Mouse (Mus musculus) adrenal gland, adult (tissue): ENCODE results near the gene Drd1.
A peak's percentile ranks its signal among the peaks of the same experiment; 100 is the strongest.

Source experiments
- DNase-seq, 2 experiments: peaks; one replicate each; pipeline ENCODE4 v3.0.0; 2022 to 2023; ENCODE audit warnings: low spot score in 1 of 2; ENCODE audit not compliant: inconsistent age in 2 of 2

The Drd1 gene

DNA sequence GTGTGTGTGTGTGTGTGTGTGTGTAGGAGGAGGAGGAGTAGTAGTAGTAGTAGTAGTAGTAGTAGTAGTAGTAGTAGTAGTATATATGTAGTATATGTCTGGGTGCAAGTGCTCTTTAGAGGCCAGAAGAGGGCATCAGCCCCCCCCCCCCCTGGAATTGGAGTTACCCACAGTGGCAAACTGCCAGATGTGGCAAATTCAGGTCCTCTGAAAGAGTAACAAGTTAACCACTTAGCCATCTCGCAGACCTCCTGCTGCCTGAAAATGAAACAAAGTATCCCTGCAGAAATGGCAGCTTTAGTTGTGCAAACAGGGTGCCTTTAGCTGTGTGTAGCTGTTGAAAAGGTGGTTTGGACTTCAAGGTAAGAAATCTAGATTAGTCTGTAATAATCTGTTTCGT lies 18.0 kb upstream of the Drd1 start:
- peak in 1 of 2 experiments; percentile 33 for DNase-seq

DNA sequence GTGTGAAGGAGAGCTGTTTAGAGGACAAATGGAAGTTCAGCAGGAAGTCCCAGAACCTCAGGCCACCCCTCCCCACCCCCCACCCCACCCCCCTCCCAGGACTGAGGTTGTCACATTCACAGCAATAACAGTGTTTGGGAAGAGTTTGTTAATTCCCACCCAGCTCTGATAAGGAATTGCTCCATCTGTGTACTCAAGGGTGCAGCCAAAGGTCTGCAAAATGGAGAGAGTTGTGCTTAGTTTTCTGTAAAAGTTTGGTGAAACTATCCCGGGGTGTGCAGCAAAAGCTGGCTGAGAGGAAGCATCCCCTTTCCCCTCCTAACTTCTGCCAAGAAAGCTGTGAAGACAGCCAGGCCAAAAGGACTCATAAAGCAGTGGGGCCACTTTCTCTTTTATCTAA lies 17.6 kb upstream of the Drd1 start:
- DNase-seq = peak in 1 of 2 experiments; percentile 59

DNA sequence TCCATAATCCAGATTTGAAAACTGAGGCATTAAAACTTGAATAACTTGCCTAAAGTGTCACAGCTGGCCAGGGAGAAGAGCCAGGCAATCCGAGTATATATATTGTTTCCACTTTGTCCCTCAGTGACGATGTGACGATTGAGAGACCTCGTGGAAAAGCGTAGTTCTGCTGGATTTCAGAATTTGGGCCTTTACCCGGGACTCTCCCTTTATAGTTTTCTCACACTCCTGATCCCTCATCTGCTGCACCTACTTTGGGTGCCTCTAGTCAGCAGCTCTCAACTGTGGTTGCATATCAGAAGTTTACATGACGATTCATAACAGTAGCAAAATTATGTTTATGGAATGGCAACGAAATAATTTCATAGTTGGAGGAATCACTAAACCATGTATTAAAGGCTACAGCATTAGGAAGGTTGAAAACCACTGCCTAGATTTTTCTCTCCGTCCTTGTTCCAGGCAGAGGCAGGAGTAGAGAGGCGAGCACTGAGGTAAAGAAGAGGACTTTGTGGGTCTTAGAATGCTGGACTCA lies 17.1 kb upstream of the Drd1 start:
- DNase-seq = no peak

GRCm38 (mm10) chr13:54071606-54072331 lies 16.3 kb upstream of the Drd1 start, which contains the start of gene Sfxn1:
Gene Sfxn1, plus strand, starts transcription at chr13:54071869.
- peak; percentile 80 to 90 for DNase-seq

DNA sequence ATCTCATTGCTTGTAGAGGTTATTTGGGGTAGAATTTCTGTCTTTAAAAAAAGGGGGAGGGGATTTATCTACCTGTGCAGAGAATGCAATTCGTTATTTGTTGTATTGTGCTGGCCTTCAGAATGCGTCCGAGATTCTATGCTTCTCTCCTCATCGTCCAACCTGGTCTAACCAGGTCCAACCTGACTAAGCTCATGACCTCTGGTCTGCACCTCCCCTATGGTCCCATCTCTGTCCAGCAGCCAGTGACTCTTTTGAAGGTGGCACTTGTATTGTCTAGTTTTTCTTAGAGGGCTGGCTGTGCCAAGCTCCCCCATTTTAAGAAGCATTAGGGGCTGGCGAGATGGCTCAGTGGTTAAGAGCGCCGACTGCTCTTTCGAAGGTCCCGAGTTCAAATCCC lies 15.5 kb upstream of the Drd1 start:
- DNase-seq = peak in 1 of 2 experiments; percentile 25

DNA sequence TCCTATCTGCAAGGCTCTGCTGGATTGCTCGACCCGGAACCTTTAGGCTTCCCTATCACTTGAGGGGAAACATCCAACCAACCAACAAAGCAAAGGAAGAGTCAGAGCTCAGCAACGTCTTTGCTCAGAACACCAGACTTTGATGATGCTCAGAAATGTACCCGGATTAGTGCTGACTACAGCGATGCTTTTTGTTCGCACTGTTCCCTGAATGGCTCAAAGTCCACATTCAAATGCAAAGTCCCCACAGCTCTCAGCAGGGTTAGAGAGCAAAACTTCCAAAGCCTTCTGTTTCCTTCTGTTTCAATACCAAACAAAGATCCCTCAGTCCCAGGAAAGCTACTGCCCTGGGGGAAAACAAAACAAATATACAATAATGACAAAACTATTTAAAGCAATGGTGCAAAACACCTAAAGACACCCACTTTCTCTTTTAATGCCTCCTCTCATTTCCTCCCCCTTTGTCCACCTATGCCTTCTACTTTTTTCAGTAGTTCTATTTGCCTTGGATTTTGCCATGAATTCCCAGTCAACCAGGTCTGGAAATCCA lies 12.2 kb upstream of the Drd1 start:
- DNase-seq = no peak

DNA sequence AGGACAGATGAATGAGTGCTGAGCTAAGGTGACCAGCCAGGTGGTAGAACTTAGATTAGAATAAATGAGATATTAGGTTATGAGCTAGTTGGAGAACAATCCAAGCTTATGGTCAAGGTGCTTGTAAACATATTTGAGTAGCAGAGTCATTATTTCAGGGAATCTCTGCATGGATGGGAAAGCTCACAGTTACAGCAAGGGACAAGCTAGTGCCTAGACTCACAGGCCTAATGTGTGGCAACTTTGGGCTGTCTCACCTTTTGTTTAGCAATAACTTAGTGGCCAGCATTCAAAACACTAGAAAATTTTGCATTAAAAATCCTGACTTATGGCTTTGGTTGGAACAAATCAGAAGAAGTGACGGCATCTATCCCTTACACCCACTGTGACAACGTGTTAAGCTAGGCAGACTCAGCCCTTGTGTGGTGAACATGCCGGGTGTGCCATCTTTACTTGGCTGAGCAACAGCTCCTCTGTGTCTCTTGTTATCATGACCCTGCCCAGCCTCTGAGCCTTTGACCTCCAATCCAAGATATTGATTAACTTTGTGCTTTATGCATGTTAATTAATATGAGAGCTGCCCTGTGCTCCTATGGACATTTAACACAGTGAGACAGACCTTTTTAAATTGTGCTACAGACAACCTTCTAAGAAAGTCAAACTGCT lies 10.7 kb upstream of the Drd1 start:
- DNase-seq = no peak

DNA sequence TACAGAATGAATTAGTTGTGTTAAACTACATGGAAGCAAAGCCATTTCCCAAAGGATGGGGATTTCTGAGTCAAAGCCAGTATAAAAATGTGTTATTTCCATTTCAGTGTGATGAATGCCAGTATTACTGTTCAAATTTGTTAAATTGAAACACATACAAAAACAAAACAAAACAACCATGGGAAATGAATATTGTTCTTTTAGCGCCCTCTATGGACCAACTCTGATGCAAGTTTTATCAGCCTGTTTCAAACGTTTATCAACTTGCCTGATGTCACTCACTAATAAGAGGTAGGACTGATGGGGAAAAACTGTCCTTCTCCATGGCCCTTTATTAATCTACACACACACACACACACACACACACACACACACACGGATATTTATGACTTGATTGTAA lies 7.8 kb upstream of the Drd1 start:
- peak in 1 of 2 experiments; percentile 65 for DNase-seq

DNA sequence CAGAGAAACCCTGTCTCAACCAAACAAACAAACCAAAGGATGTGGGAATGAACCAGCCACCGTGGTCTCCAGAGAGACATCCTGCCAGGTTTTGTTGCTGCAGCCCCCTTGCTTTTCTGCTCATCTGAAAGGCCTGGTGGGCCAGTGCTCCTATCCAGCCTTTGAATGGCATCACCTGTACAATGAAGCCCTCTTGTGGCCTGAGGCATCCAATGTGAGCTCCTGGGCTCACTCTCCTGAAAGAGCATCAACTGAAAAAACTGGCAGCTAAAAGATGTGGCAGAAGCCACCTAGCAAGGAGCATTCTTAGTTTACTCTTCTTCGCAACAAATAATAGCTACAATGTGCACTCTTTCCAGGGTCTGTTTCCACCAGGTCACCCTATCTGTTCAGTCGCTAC lies 6.6 kb upstream of the Drd1 start:
- DNase-seq = no peak

- peak in 1 of 2 experiments; percentile 20 for DNase-seq
Measured at GRCm38 (mm10) chr13:54054962-54055361, 543 bp downstream of the Drd1 start.

DNA sequence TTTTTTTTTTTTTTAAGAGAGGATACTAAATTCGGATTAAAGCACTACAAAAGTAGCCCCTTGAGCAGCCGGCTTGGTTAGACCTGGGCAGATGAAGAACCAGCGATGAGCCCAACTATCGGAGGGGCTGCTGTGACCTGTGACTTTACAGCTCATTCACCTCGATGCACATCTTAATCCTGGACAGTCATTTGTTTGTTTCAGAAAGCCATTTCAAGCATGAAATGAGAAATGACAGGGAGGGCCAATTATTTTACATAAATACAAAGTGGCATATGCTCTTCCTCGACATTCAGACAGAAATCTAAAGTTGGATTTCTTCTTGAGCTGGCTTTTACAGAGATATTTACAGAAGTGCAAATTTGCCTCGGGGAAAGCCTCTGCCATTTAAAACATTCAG lies 3.9 kb downstream of the Drd1 start:
- DNase-seq = no peak

- DNase-seq = no peak
Measured at GRCm38 (mm10) chr13:54048679-54049352, 6.7 kb downstream of the Drd1 start.

GRCm38 (mm10) chr13:54040256-54040655 lies 15.2 kb downstream of the Drd1 start:
- no peak for DNase-seq

DNA sequence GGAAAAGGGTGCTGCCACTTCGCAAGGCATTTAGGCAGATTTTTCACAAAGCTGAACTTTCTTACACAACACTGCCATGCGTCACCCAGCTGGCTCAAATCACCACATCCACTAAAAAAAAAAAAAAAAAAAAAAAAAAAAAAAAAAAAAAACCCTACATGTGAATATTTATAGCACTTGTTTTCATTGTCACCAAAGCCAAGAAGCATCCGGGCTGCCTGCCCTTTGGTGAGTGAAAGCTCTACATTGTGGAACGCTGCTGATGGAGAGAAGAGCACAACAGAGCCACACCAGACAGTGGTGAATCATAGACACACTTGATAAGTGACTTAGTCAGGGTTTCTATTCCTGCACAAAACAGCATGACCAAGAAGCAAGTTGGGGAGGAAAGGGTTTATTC lies 17.6 kb downstream of the Drd1 start:
- no peak for DNase-seq

GRCm38 (mm10) chr13:54035541-54035940 lies 20.0 kb downstream of the Drd1 start:
- peak in 1 of 2 experiments; percentile 34 for DNase-seq

DNA sequence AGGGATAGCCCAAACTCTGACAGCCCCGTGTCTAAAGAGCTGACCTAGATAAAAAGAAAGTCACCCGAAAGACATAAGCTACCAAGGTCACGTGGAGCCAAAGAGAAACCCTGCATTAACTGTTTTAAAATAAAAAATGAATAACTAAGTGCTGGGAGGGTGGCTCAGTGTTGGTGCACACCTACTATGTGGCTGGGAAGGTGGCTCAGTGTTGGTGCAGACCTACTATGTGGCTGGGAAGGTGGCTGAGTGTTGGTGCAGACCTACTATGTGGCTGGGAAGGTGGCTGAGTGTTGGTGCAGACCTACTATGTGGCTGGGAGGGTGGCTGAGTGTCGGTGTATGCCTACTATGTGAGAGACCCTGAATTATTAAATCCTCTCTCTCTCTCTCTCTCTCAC lies 21.9 kb downstream of the Drd1 start:
- DNase-seq = no peak

- no peak for DNase-seq
Measured at GRCm38 (mm10) chr13:54027079-54027478, 28.4 kb downstream of the Drd1 start.

DNA sequence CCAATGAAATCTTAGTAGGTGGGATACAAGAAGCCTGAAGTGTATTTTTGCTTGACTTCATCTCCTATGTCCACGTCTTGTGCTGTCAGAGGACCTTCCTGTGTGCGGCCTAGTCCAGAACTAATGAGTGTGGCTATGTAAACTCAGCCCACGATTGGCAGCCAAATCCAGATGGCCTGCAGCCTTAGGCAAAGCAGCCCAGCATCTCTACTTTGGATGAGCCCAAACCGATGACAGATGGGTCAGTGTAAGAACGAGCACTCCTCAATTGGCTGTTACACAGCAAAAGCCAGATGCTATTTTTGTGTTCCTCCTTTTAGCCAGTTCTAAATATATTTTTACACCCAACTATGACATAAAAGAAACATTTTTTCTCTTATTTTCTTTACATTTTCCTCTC lies 32.2 kb downstream of the Drd1 start:
- DNase-seq = no peak

GRCm38 (mm10) chr13:54008716-54009115 lies 46.8 kb downstream of the Drd1 start:
- no peak for DNase-seq
